Mouse (Mus musculus) embryonic facial prominence, embryonic 13.5 days (tissue): ENCODE measurements around the gene Odf3l2. TPM values are rescaled to one million over a fixed set of nuclear protein-coding genes. Genes with fewer than 3 reads are reported as not detected.

ENCODE experiments used
- ATAC-seq: fragments of 200-750 bp; cut with Nextera tagmentation; 2 replicates; pipeline ENCODE4 v1.8.0; 2017; ENCODE audit warnings: low read depth; ENCODE audit not compliant: insufficient number of reproducible peaks, insufficient read depth, low FRiP score, low TSS enrichment
- H3K27ac ChIP-seq: fragments of 300-500 bp; sonication (generic); 2 replicates; pipeline ENCODE4 v1.5.1; 2015; ENCODE audit warnings: moderate library complexity, mild to moderate bottlenecking, inconsistent platforms
- H3K27me3 ChIP-seq: fragments of 300-500 bp; sonication (generic); 2 replicates; pipeline ENCODE4 v1.6.1; 2015; ENCODE audit warnings: mild to moderate bottlenecking, inconsistent platforms
- H3K36me3 ChIP-seq: fragments of 300-500 bp; sonication (generic); 2 replicates; pipeline ENCODE4 v1.6.1; 2015; ENCODE audit warnings: mild to moderate bottlenecking, inconsistent platforms
- H3K4me1 ChIP-seq: fragments of 300-500 bp; sonication (generic); 2 replicates; pipeline ENCODE4 v1.6.1; 2015; ENCODE audit warnings: inconsistent platforms
- H3K4me2 ChIP-seq: fragments of 300-500 bp; sonication (generic); 2 replicates; pipeline ENCODE4 v1.6.1; 2015; ENCODE audit warnings: moderate library complexity, mild to moderate bottlenecking, inconsistent platforms
- H3K4me3 ChIP-seq: fragments of 300-500 bp; sonication (generic); 2 replicates; pipeline ENCODE4 v1.5.1; 2015; ENCODE audit warnings: mild to moderate bottlenecking, inconsistent platforms
- H3K9ac ChIP-seq: fragments of 300-500 bp; sonication (generic); 2 replicates; pipeline ENCODE4 v1.6.1; 2015; ENCODE audit warnings: mild to moderate bottlenecking, inconsistent platforms
- H3K9me3 ChIP-seq: fragments of 300-500 bp; sonication (generic); 2 replicates; pipeline ENCODE4 v1.6.1; 2016; ENCODE audit warnings: inconsistent platforms
- whole genome bisulfite sequencing: fragments of 180-500 bp; shearing (Covaris S2); methylation state at CpG from one replicate; pipeline ENCODE4 v1.1.7; 2015; ENCODE audit warnings: mixed read lengths; 5-methylcytosine and 5-hydroxymethylcytosine counted together
- polyA plus RNA-seq: library from polyadenylated mRNA; unstranded; fragments of >200 nt; fragmentation: Nextera tagmentation; extraction: Ambion mirVana; gene quantifications from 2 replicates; pipeline ENCODE4 v1.2.1, GENCODE M21; 2015

The Odf3l2 gene
- polyA plus RNA-seq, 1 experiment from 2014 or later, result not detected

- ATAC-seq, result no peak
- 0 out of 2 replicates have a peak overlapping the region, but pooled peaks have one; percentile 75 for H3K27ac ChIP-seq
- H3K36me3 ChIP-seq, result no peaks in the 10 kb centered on the region
- 6% methylated on average over 23 of the region's 23 CpGs for WGBS
- H3K4me3 ChIP-seq, result peak overlapping the region; percentile 85
- peaks cover 18% of the 10 kb centered on the region for H3K27me3 ChIP-seq
- peaks cover 24% of the 10 kb centered on the region for H3K4me1 ChIP-seq
- H3K9me3 ChIP-seq, result no peaks in the 10 kb centered on the region
- peak overlapping the region; percentile 87 for H3K4me2 ChIP-seq
- H3K9ac ChIP-seq, result peak overlapping the region; percentile 85
Observed at GRCm38 (mm10) chr10:79638486-79639204, 6.9 kb downstream of the Odf3l2 start.

- Histone ChIP-seq H3K27ac (peak within 1 kb of the TSS; percentile 75), H3K27me3 (peaks cover 18% of the 10 kb centered on the region), H3K36me3 (no peaks in the 10 kb centered on the region), H3K9me3 (no peaks in the 10 kb centered on the region), H3K4me3 (peak within 1 kb of the TSS; percentile 85), H3K4me2 (peak within 1 kb of the TSS; percentile 87), H3K4me1 (peaks cover 24% of the 10 kb centered on the region), H3K9ac (peak within 1 kb of the TSS; percentile 85)
- peak; percentile 82 for ATAC-seq
- under 1% methylated on average over 111 of the region's 116 CpGs for WGBS
Observed at GRCm38 (mm10) chr10:79637128-79638110, 8.1 kb downstream of the Odf3l2 start, which contains the start of gene Shc2. Gene Shc2 (minus strand): TSS chr10:79637918.

- WGBS, result 83% methylated on average over 8 of the region's 8 CpGs
- no peak overlapping the region for H3K27ac ChIP-seq
- peaks cover 24% of the 10 kb centered on the region for H3K4me1 ChIP-seq
- H3K4me3 ChIP-seq, result peak overlapping the region; percentile 85; the same call in 1 of the 2 replicates
- H3K9me3 ChIP-seq, result no peaks in the 10 kb centered on the region
- no peaks in the 10 kb centered on the region for H3K36me3 ChIP-seq
- peak overlapping the region; percentile 87 for H3K4me2 ChIP-seq
- peaks cover 18% of the 10 kb centered on the region for H3K27me3 ChIP-seq
- H3K9ac ChIP-seq, result peak overlapping the region; percentile 85; the same call in 1 of the 2 replicates
- ATAC-seq, result no peak
Observed at GRCm38 (mm10) chr10:79636287-79636686, 9.3 kb downstream of the Odf3l2 start.

GRCm38 (mm10) chr10:79633006-79633777, 12.3 kb downstream of the Odf3l2 start:
- no peak for ATAC-seq
- Histone ChIP-seq H3K4me3 (no peak overlapping the region), H3K9me3 (no peaks in the 10 kb centered on the region), H3K4me2 (no peak overlapping the region), H3K27me3 (0 out of 2 replicates have a peak, but pooled peaks cover 1% of the 10 kb centered on the region), H3K27ac (no peak overlapping the region), H3K4me1 (peaks cover 7% of the 10 kb centered on the region), H3K9ac (no peak overlapping the region), H3K36me3 (no peaks in the 10 kb centered on the region)
- WGBS, result 75% methylated on average over 17 of the region's 17 CpGs

- Histone ChIP-seq H3K4me1 (peaks cover 3% of the 10 kb centered on the region; the same call in 1 of the 2 replicates), H3K4me3 (no peak overlapping the region), H3K27ac (no peak overlapping the region), H3K36me3 (peaks cover 5% of the 10 kb centered on the region; the same call in 1 of the 2 replicates), H3K4me2 (no peak overlapping the region), H3K9me3 (no peaks in the 10 kb centered on the region), H3K9ac (no peak overlapping the region), H3K27me3 (no peaks in the 10 kb centered on the region)
- 90% methylated on average over 4 of the region's 4 CpGs for WGBS
- ATAC-seq, result no peak
Observed at GRCm38 (mm10) chr10:79631432-79631831, 14.1 kb downstream of the Odf3l2 start.

GRCm38 (mm10) chr10:79628377-79628776, 17.2 kb downstream of the Odf3l2 start:
- no peak overlapping the region for H3K9ac ChIP-seq
- no peak overlapping the region for H3K27ac ChIP-seq
- ATAC-seq, result no peak
- no peaks in the 10 kb centered on the region for H3K4me1 ChIP-seq
- 84% methylated on average over 5 of the region's 5 CpGs for WGBS
- H3K4me2 ChIP-seq, result no peak overlapping the region
- H3K27me3 ChIP-seq, result no peaks in the 10 kb centered on the region
- H3K36me3 ChIP-seq, result peaks cover 8% of the 10 kb centered on the region; the same call in 1 of the 2 replicates
- no peak overlapping the region for H3K4me3 ChIP-seq
- no peaks in the 10 kb centered on the region for H3K9me3 ChIP-seq

- H3K9me3 ChIP-seq, result no peaks in the 10 kb centered on the region
- no peak; the same call in 1 of the 2 replicates for ATAC-seq
- no peak overlapping the region for H3K4me2 ChIP-seq
- no peak overlapping the region for H3K27ac ChIP-seq
- no peak overlapping the region for H3K4me3 ChIP-seq
- H3K4me1 ChIP-seq, result no peaks in the 10 kb centered on the region
- WGBS, result 87% methylated on average over 10 of the region's 10 CpGs
- no peaks in the 10 kb centered on the region for H3K27me3 ChIP-seq
- no peak overlapping the region for H3K9ac ChIP-seq
- peaks cover 8% of the 10 kb centered on the region; the same call in 1 of the 2 replicates for H3K36me3 ChIP-seq
Observed at GRCm38 (mm10) chr10:79626156-79626555, 19.4 kb downstream of the Odf3l2 start.

GRCm38 (mm10) chr10:79625398-79625797, 20.1 kb downstream of the Odf3l2 start:
- ATAC-seq, result no peak
- WGBS, result 84% methylated on average over 9 of the region's 9 CpGs
- Histone ChIP-seq H3K9me3 (no peaks in the 10 kb centered on the region), H3K4me1 (no peaks in the 10 kb centered on the region), H3K27me3 (no peaks in the 10 kb centered on the region), H3K36me3 (peaks cover 8% of the 10 kb centered on the region; the same call in 1 of the 2 replicates), H3K27ac (no peak overlapping the region), H3K4me2 (no peak overlapping the region), H3K9ac (no peak overlapping the region), H3K4me3 (no peak overlapping the region)

- no peak for ATAC-seq
- Histone ChIP-seq H3K4me1 (no peaks in the 10 kb centered on the region), H3K36me3 (peaks cover 14% of the 10 kb centered on the region; the same call in 1 of the 2 replicates), H3K9ac (0 out of 2 replicates have a peak overlapping the region, but pooled peaks have one; percentile 16), H3K4me2 (no peak overlapping the region), H3K27ac (no peak overlapping the region), H3K4me3 (no peak overlapping the region), H3K27me3 (no peaks in the 10 kb centered on the region), H3K9me3 (no peaks in the 10 kb centered on the region)
- 71% methylated on average over 12 of the region's 12 CpGs for WGBS
Observed at GRCm38 (mm10) chr10:79623950-79624349, 21.6 kb downstream of the Odf3l2 start.

- H3K9me3 ChIP-seq, result no peaks in the 10 kb centered on the region
- H3K4me2 ChIP-seq, result no peak overlapping the region
- peaks cover 24% of the 10 kb centered on the region for H3K4me1 ChIP-seq
- peaks cover 34% of the 10 kb centered on the region for H3K27me3 ChIP-seq
- ATAC-seq, result no peak
- H3K27ac ChIP-seq, result no peak overlapping the region
- 89% methylated on average over 5 of the region's 5 CpGs for WGBS
- H3K36me3 ChIP-seq, result 0 out of 2 replicates have a peak, but pooled peaks cover 6% of the 10 kb centered on the region
- H3K9ac ChIP-seq, result no peak overlapping the region
- no peak overlapping the region for H3K4me3 ChIP-seq
Observed at GRCm38 (mm10) chr10:79616376-79616775, 29.2 kb downstream of the Odf3l2 start.

- Histone ChIP-seq H3K27me3 (peaks cover 40% of the 10 kb centered on the region), H3K4me3 (no peak overlapping the region), H3K36me3 (0 out of 2 replicates have a peak, but pooled peaks cover 6% of the 10 kb centered on the region), H3K4me1 (peaks cover 24% of the 10 kb centered on the region), H3K9me3 (no peaks in the 10 kb centered on the region), H3K4me2 (no peak overlapping the region), H3K9ac (no peak overlapping the region), H3K27ac (no peak overlapping the region)
- ATAC-seq, result no peak
- WGBS, result 11% methylated on average over 8 of the region's 8 CpGs
Observed at GRCm38 (mm10) chr10:79615860-79616259, 29.7 kb downstream of the Odf3l2 start.
